Mouse (Mus musculus): ENCODE data around the gene Nxnl2. TPM values are rescaled to one million over a fixed set of nuclear protein-coding genes. Genes with fewer than 3 reads are reported as not detected.

Nxnl2 gene
- polyA plus RNA-seq (2017; shearing (Covaris generic)), result 1 to 10 TPM in 1 of 2 experiments, under 1 TPM in 1; 0.77 to 1.1 TPM

GRCm38 (mm10) chr13:51170691-51171680, at the start of gene Nxnl2:
Gene Nxnl2, plus strand, starts transcription at chr13:51171022.

Other genes starting within 250 kb of the Nxnl2 start
- 10 to 100 TPM; 48.6 to 51.5 TPM for gene Spin1, start 70.1 kb upstream of the Nxnl2 start, polyA plus RNA-seq (2017; shearing (Covaris generic))
- gene S1pr3, start 237.6 kb downstream of the Nxnl2 start, polyA plus RNA-seq (2017; shearing (Covaris generic)), result under 1 TPM in 1 of 2 experiments, not detected in 1; 0.83 TPM